Mouse (Mus musculus): ENCODE results near the gene Zic2.

The Zic2 gene

DNA sequence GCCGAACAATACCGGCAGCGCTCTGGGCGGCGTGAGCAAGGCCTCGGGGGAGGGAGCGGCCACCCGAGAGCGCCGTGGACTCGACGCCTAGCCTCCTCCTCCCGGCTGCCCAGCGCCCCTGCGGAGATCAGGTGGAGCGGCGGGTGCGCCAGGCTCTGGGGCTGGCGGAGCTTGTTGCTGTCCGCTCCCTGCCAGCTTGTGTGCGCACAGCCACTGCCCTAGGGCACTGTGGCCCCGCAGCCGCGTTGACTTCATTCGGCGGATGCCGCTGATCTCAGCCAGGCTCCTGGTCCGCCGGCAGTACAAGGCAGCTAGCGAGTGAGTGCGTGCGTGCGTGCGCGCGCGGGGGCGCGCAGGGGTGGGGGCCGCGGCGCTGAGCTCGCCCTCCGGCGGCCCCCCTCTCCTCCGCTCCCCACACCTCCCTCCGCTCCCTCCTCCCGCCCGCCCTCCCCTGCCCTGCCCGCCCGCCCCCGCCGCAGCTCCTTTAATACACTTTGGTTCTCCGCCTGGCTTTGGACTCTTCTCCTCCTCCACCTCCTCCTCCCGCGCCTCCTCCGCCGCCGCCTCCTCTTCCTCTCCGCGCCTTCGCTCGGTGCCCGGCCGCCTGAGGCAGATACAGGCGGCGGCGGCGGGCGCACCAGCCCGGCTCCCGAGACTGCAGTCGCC lies at the start of gene Zic2:
TSS of gene Zic2 (plus strand) at position 545 of the 666 bp plus-strand sequence.
- DNase-seq, result peak; percentile 95

GRCm38 (mm10) chr14:122426529-122427203 lies 48.6 kb upstream of the Zic2 start:
- DNase-seq, result no peak

- no peak for DNase-seq
Observed at GRCm38 (mm10) chr14:122427204-122427560, 48.1 kb upstream of the Zic2 start.

DNA sequence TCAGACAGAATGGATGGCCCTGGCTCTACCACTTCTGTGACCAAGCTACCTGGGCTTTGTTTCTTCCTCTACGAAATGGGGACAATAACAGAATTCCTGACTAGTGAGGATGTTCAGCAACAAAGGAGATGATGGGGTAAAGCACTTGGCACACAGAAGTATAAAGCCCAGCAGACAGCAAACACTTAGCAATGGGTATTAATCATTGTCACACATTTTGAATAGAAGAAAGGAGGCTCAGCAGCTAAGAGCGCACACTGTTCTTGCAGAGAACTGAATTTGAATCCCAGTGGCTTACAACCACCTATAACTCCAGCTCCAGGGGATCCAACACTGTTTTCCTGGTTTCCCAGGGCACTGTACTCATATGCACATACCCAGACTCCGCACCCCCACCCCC lies 47.6 kb upstream of the Zic2 start:
- DNase-seq, result no peak

GRCm38 (mm10) chr14:122432558-122432957 lies 42.7 kb upstream of the Zic2 start:
- DNase-seq, result no peak

DNA sequence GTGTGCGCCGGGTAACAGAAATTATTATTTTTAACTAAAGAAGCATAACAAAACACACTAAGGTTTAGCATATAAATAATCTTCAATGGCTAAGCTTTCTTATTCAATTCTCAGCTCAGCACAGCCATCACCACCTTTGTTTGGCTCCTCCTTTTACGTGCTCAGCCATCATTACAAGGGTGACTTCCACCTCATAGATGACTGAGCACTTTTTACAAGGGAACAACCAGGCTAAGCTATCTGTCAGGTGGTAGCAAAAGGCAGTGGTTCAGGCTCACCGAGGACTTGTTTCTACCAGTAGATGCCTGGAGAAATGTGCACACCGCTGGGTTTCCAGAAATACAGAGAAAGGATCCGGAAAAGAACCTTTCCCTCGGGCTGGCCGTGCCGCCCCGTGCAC lies 41.2 kb upstream of the Zic2 start:
- DNase-seq, result no peak

DNA sequence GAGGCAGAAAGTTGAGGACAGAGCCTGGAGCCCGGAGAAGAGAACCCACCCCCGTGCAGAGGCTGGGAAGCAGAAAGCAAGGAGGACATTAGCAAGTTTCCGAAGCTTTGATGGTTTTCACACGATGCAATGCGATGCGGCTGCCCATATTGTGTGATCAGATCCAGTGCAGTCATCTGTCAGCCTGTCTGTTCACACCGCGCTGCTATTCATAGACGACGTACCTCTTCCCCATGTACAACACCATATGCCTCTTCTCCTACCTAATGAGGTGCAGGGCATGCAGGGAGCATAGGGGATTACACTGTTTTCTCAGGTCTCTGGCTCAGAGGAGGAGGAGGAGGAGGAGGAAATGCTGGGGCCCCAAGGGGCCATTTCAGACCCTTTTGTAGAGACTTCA lies 38.4 kb upstream of the Zic2 start:
- DNase-seq, result no peak

DNA sequence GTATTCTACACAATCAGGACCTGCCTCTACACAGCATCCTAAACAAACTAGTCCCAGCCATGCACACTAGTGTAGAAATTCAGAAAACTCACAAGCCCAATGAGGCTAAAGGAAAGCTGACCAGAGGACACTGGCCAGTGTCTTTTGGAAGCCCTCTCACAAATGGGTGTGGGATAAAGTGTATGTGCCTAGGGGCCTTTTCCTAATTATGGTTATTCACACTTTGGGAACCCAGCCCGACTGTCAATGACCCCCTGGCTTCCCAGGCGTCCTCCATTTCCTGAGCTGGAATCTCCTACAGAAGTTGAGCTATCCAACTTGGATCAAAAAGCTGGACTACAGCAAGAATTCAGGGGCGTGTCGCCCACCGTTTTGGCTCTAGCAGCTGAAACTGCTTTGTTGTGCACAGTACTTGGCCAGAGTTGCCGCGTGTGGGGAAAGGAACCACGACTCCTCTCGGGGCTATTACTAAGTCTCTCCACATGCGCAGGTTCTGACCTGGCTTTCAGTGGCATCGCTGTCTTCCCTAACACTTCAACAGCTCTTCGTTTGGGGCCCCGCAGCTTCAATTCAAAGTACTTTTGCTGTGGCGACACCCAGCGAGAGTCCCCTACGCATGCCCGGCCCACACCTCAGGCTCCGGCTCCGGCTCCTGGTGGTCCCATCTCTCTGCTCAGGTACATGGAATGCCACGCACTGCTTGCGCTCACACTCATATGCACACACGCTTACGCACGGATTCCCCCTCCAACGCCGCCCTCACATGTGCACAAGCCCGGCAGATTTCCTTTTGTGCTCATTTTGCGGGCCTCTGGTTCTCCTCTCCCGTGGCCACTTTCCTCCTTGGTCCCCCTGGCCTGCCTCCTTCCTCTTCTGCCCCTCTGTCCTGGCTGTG lies 25.4 kb upstream of the Zic2 start:
- DNase-seq, result peak; percentile 26

DNA sequence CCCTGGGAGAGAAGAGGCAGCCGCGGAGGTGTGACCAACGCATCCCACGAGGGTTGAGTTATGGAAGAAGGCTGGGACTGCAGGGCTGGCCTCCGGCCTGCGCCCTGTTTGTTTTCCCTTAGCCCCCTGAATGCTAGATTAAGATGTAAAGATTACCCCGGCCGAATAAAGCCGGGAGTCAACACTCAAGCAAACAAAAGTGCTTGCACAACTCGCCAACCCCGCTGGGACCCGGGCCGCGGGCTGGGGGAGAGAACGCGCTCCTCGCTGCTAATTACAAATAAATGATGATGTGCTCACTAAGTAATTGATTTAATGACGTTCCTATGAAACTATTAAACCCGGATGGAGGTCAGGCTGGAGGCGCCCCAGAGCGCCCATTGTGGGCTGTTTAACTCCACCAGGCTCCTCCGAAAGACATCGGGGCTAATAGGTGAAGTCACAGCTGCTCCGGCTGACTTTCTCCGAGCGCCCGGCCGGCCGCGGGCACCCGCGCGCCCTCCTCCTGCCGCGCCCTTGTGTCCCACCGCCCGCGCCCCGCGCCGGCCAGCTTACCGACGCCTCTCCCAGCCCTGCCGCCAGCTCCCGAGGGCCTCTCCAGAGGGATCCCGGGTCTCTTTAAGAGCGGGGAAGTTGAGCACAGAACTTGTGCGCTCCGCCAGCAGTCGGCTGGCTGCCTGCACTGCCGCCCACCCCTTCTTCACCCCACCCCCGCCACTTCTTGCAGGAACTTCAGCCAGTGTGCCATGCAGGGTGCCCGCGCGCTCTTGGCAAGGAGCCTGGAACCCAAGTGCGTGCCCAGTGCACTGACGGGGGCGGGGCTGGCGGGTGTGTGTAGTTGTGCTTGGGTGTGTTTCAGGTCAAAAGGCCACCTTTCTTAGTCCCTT lies 24.5 kb upstream of the Zic2 start, which contains the start of gene Gm5089:
TSS of gene Gm5089 (minus strand) at position 620 of the 887 bp plus-strand sequence.
- peak; percentile 65 for DNase-seq

GRCm38 (mm10) chr14:122451551-122452145 lies 23.6 kb upstream of the Zic2 start:
- DNase-seq, result no peak

GRCm38 (mm10) chr14:122452701-122453387 lies 22.4 kb upstream of the Zic2 start:
- DNase-seq, result no peak

DNA sequence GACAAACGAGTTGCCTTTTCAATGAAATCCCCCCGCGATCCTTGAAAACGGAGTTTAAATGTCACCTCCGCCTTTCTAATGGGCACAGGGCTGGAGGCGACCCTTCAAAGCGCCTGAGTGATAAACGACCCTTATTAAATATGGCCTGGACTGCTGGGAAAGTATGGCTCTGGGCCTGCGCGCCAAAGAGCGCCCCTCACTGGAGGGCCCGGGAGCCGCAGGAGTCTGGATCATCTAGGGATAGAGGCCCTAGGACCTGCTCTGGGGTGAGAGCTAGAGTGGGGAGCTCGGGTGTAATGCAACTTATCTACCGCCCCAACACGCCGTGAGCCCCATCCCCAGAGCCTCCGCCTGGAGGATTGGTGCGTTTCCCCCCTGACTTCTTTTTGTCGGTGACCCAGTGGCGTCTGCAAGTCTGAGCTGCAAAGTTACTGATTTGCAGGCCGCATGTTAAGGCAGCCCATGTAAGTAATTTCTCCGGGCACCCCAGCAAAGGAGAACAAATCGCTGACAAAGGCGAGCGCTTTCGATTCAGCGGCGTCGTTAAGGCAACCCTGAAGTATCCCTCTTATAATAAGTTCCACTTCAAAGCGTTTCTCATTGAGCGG lies 21.7 kb upstream of the Zic2 start:
- peak; percentile 48 for DNase-seq

DNA sequence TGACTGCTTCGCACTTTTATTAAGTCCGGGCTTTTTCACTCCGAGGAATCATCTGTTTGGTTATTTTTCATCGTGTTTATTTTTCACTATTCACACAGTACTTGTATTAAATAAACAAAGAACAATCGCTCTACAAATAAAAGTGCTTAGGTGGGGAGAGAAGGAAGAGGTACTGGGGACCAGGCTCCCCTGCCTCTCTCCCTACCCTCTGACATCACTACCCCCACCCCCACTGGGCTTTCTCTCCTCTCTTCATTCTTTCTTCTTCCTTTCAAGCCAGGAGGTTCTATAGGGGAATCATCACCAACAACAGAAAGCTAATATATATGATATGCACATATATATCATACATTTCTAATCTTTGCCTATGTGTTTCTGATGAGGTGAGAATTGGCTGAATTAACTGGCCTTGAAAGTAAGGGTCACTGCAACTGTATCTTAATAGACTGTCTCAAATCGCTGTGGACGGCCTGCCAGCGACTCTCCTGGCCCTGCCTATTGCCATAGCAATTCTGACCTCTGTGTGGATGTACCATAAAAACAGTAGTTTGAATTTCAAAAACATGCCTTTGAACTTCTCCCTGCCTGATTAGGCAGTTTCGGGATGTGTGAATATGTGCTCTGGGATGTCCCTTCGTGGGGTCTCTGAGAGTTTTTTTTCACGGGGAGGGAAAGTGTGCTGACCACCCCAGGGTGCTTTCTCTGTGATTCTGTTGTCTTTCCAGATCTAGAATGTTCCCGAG lies 21.1 kb upstream of the Zic2 start:
- DNase-seq, result no peak

GRCm38 (mm10) chr14:122454901-122455561 lies 20.2 kb upstream of the Zic2 start:
- DNase-seq, result no peak

DNA sequence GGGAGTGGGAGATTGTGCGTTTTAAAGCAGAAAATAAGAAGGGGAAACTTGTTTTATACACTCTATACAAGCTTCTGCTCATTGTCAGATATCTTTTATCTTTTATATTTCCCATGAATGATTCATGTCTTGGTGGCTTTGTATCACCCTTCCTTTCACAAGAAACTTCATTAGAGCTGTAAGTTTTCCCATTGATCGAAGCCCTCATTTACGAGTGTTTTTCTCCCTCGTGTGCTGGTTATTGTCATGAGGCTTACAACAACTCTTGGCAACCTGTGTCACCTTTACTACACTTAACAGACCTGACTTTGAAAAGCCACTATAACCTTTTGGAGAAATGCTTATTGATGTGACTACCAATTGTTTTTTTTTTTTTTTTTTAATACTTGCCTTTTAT lies 19.7 kb upstream of the Zic2 start:
- DNase-seq, result no peak

DNA sequence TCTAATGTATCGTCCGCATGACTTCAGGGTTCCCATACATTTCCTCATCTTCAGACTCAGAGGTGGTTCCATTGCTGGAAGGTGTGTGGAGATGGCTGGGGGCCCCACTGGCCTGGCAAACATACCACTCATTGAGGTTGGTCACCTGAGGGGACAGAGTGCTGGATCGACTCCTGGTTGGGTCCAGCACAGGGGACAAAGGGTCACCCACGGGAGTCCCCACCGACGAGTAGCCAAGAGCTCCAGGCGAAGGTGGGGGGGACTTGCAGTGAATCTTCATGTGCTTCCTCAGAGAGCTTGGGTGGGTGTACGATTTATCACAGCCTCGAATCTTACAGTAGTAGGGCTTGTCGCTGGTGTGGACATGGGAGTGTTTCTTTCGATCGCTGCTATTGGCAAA lies 15.9 kb upstream of the Zic2 start:
- peak; percentile 32 for DNase-seq

GRCm38 (mm10) chr14:122459776-122460175 lies 15.5 kb upstream of the Zic2 start:
- no peak for DNase-seq

GRCm38 (mm10) chr14:122460226-122460625 lies 15.0 kb upstream of the Zic2 start:
- no peak for DNase-seq

DNA sequence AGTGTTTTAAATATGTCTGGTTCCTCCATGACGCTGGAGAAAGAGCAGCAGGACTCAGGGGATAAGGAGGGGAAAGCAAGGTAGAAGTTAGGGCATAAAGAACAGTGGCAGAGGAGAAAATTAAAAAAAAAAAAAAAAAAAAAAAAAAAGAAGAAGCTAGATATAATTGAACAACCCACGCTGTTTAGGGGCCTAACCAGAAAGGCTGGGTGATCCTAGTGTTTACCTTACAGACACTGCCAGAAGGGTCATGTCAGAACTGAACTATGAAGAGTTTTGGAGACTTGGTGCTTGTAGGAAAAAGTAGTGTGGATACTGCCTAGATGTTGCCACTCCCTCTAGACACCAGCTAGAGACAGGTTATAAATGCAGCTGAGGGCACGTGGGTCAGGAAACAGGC lies 13.7 kb upstream of the Zic2 start:
- DNase-seq, result no peak

GRCm38 (mm10) chr14:122461966-122462365 lies 13.3 kb upstream of the Zic2 start:
- DNase-seq, result peak; percentile 41

Data from cerebellum, adult 11 months (tissue).